Mouse (Mus musculus) monocyte, adult 5-6 weeks (primary cell): Measurements from ENCODE around the gene Zfp607b. TPM values are rescaled to one million over a fixed set of nuclear protein-coding genes. Genes with fewer than 3 reads are reported as not detected.

Experiments
- total RNA-seq: library from RNA; stranded (forward); fragments of 200-1000, 200-491, 200-594 nt; gene quantifications from 3 replicates; pipeline ENCODE4 v1.2.3, GENCODE M21; 2017

The Zfp607b gene
- total RNA-seq, 1 experiment from 2014 or later, result 1.4 TPM

Other genes starting within 250 kb of the Zfp607b start
- gene Sptbn4, start 241.7 kb upstream of the Zfp607b start, total RNA-seq, result not detected in 3 replicates
- 20.7 to 49.1 TPM (median 37.2 TPM) in 3 replicates for gene Blvrb, start 241.4 kb upstream of the Zfp607b start, total RNA-seq
- 14.3 to 26.8 TPM (median 14.9 TPM) in 3 replicates for gene Sertad3, start 215.6 kb upstream of the Zfp607b start, total RNA-seq
- gene Sertad1, start 202.4 kb upstream of the Zfp607b start, total RNA-seq, result 14.4 to 44.5 TPM (median 30.3 TPM) in 3 replicates
- gene Prx, start 190.0 kb upstream of the Zfp607b start, total RNA-seq, result 0.19 to 0.53 TPM (median 0.38 TPM) in 3 replicates
- not detected in 3 replicates for gene Hipk4, start 166.1 kb upstream of the Zfp607b start, total RNA-seq
- gene Pld3, start 136.1 kb upstream of the Zfp607b start, total RNA-seq, result 13.7 to 42.8 TPM (median 31.8 TPM) in 3 replicates
- gene 2310022A10Rik, start 136.1 kb upstream of the Zfp607b start, total RNA-seq, result 3.6 to 29.0 TPM (median 10.5 TPM) in 3 replicates
- gene Akt2, start 97.8 kb upstream of the Zfp607b start, total RNA-seq, result 77.2 to 150 TPM (median 108 TPM) in 3 replicates
- gene Ttc9b, start 35.4 kb upstream of the Zfp607b start, total RNA-seq, result not detected in 3 replicates
- gene Map3k10, start 14.7 kb upstream of the Zfp607b start, total RNA-seq, result 3.2 to 18.5 TPM (median 4.4 TPM) in 3 replicates
- gene Zfp60, start 42.0 kb downstream of the Zfp607b start, total RNA-seq, result 5.2 to 9.4 TPM (median 7.4 TPM) in 3 replicates
- gene Zfp626, start 117.9 kb downstream of the Zfp607b start, total RNA-seq, result 5.9 to 14.7 TPM (median 14.1 TPM) in 3 replicates
- 2.5 to 8.0 TPM (median 5.8 TPM) in 3 replicates for gene Zfp59, start 149.3 kb downstream of the Zfp607b start, total RNA-seq
- 9.2 to 22.9 TPM (median 10.5 TPM) in 3 replicates for gene Zfp607a, start 168.2 kb downstream of the Zfp607b start, total RNA-seq
- gene Zfp974, start 240.1 kb downstream of the Zfp607b start, total RNA-seq, result 4.3 to 14.5 TPM (median 11.3 TPM) in 3 replicates